Mouse (Mus musculus) neural tube, embryonic 13.5 days (tissue): Measurements from ENCODE around the gene Rxfp4. TPM values are rescaled to one million over a fixed set of nuclear protein-coding genes. Genes with fewer than 3 reads are reported as not detected.

Source experiments
- ATAC-seq: fragments of 200-750 bp; cut with Nextera tagmentation; 2 replicates; pipeline ENCODE4 v1.8.0; 2017; ENCODE audit warnings: low read depth, mild to moderate bottlenecking, moderate TSS enrichment, moderate library complexity
- H3K27ac ChIP-seq: fragments of 300-500 bp; sonication (generic); replicated peaks from 2 replicates; pipeline ENCODE4 v1.5.1; 2015; ENCODE audit warnings: moderate library complexity, mild to moderate bottlenecking, inconsistent platforms
- H3K27me3 ChIP-seq: fragments of 300-500 bp; sonication (generic); 2 replicates; pipeline ENCODE4 v1.6.1; 2015; ENCODE audit warnings: mild to moderate bottlenecking, inconsistent platforms
- H3K36me3 ChIP-seq: fragments of 300-500 bp; sonication (generic); 2 replicates; pipeline ENCODE4 v1.6.1; 2015; ENCODE audit warnings: mild to moderate bottlenecking, inconsistent platforms
- H3K4me1 ChIP-seq: fragments of 300-500 bp; sonication (generic); replicated peaks from 2 replicates; pipeline ENCODE4 v1.6.1; 2015; ENCODE audit warnings: inconsistent platforms
- H3K4me2 ChIP-seq: fragments of 300-500 bp; sonication (generic); 2 replicates; pipeline ENCODE4 v1.6.1; 2015; ENCODE audit warnings: inconsistent platforms, mild to moderate bottlenecking, moderate library complexity
- H3K4me3 ChIP-seq: fragments of 300-500 bp; sonication (generic); 2 replicates; pipeline ENCODE4 v1.5.1; 2015; ENCODE audit warnings: mild to moderate bottlenecking, inconsistent platforms
- H3K9ac ChIP-seq: fragments of 300-500 bp; sonication (generic); 2 replicates; pipeline ENCODE4 v1.6.1; 2015; ENCODE audit warnings: moderate library complexity, mild to moderate bottlenecking, inconsistent platforms
- H3K9me3 ChIP-seq: fragments of 300-500 bp; sonication (generic); 2 replicates; pipeline ENCODE4 v1.6.1; 2016; ENCODE audit warnings: inconsistent platforms
- WGBS: fragments of 180-500 bp; shearing (Covaris S2); methylation state at CpG from one replicate; pipeline ENCODE4 v1.1.7; 2015; 5-methylcytosine and 5-hydroxymethylcytosine counted together
- polyA plus RNA-seq: library from polyadenylated mRNA; unstranded; fragments of >200 nt; fragmentation: Nextera tagmentation; extraction: Ambion mirVana; gene quantifications from 2 replicates; pipeline ENCODE4 v1.2.1, GENCODE M21; 2015

The Rxfp4 gene
- polyA plus RNA-seq, 1 experiment from 2014 or later, result not detected

DNA sequence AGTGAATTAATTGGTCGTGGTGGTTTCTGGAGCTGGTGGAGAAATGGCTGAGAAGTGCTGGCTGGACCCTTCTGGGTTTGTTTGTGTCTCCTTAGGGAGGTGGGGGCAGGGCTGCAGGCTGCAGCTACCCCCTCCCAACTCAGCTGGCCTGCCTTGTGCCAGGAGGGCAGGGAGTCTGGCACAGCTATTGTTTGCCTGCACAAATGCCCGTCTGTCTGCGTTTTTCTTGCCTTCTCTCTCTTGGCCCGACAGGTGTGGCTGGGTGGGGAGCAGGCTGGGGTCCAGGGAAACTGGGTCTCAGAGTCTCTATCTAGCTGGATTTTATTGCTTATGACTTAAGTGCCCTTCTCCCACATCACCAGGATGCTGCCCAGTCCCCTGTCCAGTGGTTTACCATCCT lies 28.6 kb downstream of the Rxfp4 start:
- no peaks in the 10 kb centered on the region for H3K27me3 ChIP-seq
- 3% methylated on average over 4 of the region's 4 CpGs for WGBS
- H3K27ac ChIP-seq, result peak overlapping the region; percentile 97
- ATAC-seq, result peak; percentile 41
- H3K4me2 ChIP-seq, result peak overlapping the region; percentile 90
- peak overlapping the region; percentile 89 for H3K4me3 ChIP-seq
- H3K9ac ChIP-seq, result peak overlapping the region; percentile 98
- no peaks in the 10 kb centered on the region for H3K9me3 ChIP-seq
- H3K4me1 ChIP-seq, result peaks cover 71% of the 10 kb centered on the region
- H3K36me3 ChIP-seq, result peaks cover 25% of the 10 kb centered on the region

DNA sequence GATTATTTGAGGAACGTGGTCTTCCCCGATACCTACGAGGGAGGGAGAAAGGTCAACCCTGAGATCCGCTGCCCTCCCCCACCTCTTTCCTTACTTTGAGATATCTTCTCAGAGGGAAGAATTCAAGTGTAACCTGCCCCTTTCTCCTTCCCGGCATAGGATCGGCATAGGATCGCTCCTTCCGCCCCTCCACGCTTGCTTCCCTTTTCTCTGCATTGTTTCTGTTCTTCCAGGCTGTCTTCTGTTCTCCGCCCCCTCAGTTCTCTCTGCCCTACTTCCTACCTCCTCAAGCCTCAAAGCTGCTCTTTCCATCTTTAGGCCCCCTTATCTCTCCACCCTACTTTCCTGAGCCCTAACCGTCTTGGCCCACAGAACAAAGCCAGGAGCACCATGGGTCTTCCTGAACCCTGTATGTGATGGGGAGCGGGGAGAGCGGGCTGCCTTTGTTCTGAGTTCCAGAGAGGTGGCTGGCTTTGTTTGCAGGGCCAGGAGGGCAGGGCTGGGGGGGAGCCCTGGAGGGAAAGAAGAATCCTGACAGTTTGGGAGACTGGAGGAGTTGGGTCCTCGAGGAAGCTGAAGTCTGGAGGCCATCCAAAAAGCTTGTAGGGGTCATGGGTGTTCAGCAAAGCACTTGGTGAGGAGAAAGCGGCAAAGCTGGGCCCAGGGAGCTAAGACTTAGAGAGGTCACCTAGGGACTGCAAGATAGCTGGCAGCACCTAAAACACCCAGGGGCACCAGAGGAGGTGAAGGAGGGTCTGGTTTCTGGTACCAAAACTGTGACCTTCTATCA lies 29.4 kb downstream of the Rxfp4 start:
- Histone ChIP-seq H3K36me3 (peaks cover 17% of the 10 kb centered on the region), H3K27me3 (no peaks in the 10 kb centered on the region), H3K27ac (peak overlapping the region; percentile 97), H3K4me2 (peak overlapping the region; percentile 90), H3K4me1 (peaks cover 63% of the 10 kb centered on the region), H3K4me3 (peak overlapping the region; percentile 89), H3K9me3 (no peaks in the 10 kb centered on the region), H3K9ac (peak overlapping the region; percentile 98)
- 0 out of 2 replicates have a peak, but pooled peaks have one; percentile 1 for ATAC-seq
- 1% methylated on average over 15 of the region's 15 CpGs for WGBS

DNA sequence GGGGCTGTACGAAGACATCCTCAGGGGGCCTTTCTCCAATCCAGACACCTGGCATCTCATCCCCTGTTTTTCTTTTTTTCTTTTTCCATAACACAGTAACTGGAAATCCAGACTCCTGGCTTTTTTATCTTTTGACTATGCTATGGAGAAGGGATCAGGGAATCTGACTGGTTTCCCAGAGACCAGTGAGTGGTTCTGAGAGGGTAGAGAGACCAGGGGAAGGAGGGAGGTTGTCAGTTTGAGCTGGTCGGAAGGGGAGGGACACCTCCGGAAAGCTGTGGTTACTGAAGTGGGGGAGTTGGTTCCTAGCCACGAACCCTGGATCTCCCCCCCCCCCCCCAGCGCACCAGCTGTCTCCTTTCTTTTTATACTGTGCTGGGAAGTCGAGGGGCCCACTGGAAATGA lies 30.0 kb downstream of the Rxfp4 start:
- peaks cover 58% of the 10 kb centered on the region for H3K4me1 ChIP-seq
- 0% methylated on average over 6 of the region's 6 CpGs for WGBS
- peak overlapping the region; percentile 90 for H3K4me2 ChIP-seq
- no peaks in the 10 kb centered on the region for H3K9me3 ChIP-seq
- H3K9ac ChIP-seq, result peak overlapping the region; percentile 98
- H3K4me3 ChIP-seq, result peak overlapping the region; percentile 89
- H3K36me3 ChIP-seq, result peaks cover 13% of the 10 kb centered on the region
- H3K27ac ChIP-seq, result peak overlapping the region; percentile 97
- 0 out of 2 replicates have a peak, but pooled peaks have one; percentile 29 for ATAC-seq
- no peaks in the 10 kb centered on the region for H3K27me3 ChIP-seq

DNA sequence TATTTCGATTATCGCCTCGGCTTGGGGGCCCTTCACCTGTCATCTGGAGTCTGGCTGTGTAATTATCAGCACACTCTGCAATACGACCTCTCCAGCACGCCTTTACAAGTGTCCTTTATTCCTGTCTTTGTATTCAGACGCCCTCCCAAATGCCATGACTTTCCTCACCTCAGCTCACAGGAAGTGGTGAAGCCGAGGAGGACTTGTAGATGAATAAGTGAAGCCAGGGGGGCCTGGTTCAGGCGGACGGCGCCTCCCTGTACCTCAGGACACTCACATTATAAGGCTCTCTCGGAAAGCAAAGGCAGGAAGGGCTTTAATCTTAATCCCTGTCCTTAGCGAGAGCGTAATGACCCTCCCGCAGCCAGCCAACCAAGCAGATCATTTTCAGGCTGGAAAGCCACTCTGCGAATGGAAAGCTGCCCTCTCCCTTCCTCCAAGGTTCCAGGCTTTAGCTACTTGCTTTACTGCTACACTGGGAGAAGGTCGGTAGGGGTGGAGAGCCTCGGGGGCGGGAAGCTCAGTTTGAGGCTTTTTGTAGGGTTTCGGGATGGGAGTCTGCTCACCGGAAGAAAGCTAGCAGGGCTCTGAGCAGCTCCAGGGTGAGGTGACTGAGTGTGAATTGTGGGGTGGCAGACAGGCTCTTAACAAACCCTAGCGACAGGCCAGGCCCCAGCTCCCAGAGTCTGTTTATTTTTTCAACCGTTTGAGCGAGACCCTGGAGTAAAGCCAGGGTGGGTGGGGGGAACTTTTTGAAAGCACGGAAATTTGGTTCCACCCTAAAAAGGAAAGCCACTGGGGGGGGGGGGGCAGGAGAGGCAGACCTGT lies 30.6 kb downstream of the Rxfp4 start:
- no peaks in the 10 kb centered on the region for H3K9me3 ChIP-seq
- H3K36me3 ChIP-seq, result peaks cover 13% of the 10 kb centered on the region
- ATAC-seq, result peak; percentile 13; the same call in 1 of the 2 replicates
- 0% methylated on average over 24 of the region's 24 CpGs for WGBS
- peak overlapping the region; percentile 98 for H3K9ac ChIP-seq
- H3K27me3 ChIP-seq, result no peaks in the 10 kb centered on the region
- H3K4me3 ChIP-seq, result peak overlapping the region; percentile 89
- peaks cover 52% of the 10 kb centered on the region for H3K4me1 ChIP-seq
- H3K27ac ChIP-seq, result peak overlapping the region; percentile 97
- H3K4me2 ChIP-seq, result peak overlapping the region; percentile 90

DNA sequence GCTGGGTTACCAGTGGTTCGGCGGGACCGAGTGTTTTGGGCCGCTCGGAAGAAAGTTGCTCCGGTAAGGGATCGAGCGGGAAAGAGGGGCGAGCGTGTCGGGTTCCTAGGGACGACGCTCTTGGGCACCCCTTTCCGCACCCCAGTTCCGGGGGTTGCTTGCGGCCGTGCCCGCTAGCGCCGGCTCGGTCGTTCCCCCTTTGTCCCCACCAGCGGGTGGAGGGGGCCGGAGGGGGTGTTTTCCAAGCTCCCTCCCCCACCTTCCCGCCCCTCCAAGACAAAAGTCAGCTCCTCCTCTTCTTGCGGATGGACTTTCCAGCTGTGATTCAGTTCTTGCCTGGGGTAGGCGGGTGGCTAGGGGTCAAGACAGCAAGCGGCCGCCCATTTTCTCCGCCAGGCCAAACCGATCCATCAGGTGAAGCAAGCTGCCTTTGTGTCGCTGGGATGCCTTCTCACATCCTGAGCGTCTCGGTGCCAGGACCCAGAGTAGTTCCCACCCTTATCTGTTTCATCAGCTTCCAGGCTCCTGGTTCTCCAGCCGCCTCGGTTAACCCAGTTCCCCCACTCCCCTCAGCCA lies 31.3 kb downstream of the Rxfp4 start:
- peaks cover 49% of the 10 kb centered on the region for H3K4me1 ChIP-seq
- H3K27me3 ChIP-seq, result no peaks in the 10 kb centered on the region
- peak overlapping the region; percentile 89 for H3K4me3 ChIP-seq
- peak; percentile 33 for ATAC-seq
- peak overlapping the region; percentile 90 for H3K4me2 ChIP-seq
- H3K9me3 ChIP-seq, result no peaks in the 10 kb centered on the region
- H3K36me3 ChIP-seq, result peaks cover 12% of the 10 kb centered on the region
- WGBS, result under 1% methylated on average over 36 of the region's 36 CpGs
- peak overlapping the region; percentile 97 for H3K27ac ChIP-seq
- peak overlapping the region; percentile 98 for H3K9ac ChIP-seq

DNA sequence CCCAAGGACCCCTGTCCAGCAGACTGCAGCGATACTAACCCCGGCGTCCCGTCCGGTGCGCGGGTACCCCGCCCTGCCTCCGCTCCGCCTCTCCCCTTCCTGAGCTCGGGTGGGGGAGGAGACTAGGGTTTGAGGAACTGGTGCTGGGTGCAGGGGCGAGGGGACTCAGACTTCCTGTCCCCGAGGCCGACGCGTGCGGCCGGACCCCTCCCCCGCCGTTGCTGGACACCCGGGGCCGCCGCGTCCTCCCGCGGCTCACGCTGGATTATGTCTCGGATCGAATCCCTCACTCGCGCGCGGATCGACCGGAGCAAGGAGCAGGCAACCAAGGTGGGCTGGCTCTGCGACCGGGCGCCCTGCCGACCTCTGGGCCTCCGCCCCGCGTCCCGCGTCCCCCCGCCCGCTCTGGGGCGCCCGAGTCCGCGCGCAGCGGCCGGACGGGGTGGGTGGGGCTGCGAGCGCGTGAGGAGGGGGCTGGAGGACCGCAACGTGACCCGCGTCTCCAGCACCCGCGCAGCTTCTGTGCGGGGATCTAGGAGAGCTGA lies 31.9 kb downstream of the Rxfp4 start:
- Histone ChIP-seq H3K4me1 (peaks cover 49% of the 10 kb centered on the region), H3K4me3 (peak overlapping the region; percentile 89), H3K9me3 (no peaks in the 10 kb centered on the region), H3K27me3 (no peaks in the 10 kb centered on the region), H3K9ac (peak overlapping the region; percentile 98), H3K4me2 (peak overlapping the region; percentile 90), H3K27ac (peak overlapping the region; percentile 97), H3K36me3 (peaks cover 6% of the 10 kb centered on the region)
- 1% methylated on average over 47 of the region's 64 CpGs for WGBS
- ATAC-seq, result peak; percentile 49

DNA sequence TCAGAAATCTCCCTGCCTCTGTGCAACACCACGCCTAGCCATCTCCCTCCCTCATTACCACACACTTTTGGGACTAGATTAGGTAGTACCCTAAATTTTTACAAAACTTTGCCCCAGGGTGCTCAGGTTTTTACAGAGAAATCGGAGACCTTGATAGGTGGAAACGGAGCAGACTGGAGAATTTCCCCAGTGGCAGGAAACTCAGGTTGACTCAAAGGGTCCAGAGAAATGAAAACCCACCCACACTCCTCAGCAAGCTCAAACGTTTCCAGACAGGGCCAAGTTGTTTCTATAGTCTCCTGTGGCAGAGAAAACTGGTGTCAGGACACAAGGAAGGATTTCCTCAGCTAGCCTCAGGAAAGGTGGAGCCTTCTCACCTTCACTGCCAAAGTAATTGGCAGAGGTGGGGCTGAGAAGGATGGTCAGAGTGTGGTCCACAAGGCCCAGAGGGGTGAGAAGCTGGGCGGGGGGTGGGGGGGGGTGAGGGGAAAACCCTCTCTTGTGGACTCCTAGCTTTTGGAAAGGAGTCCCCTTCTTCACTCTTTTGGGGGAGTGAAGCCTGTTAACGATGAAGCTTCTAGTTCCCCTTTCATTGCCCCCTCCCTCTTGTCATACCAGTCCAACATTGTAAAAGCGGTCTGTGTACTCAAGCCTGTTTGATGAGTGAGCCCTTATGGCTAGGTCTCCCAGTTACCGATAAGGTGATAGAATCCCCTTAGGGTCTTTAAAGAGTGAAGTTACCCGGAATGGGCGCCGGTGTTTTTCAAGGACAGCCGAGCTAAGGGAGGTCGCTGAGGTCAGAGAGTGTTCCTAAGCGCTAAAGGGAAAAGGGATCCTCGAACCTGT lies 32.6 kb downstream of the Rxfp4 start:
- peak; percentile 3; the same call in 1 of the 2 replicates for ATAC-seq
- Histone ChIP-seq H3K27ac (peak overlapping the region; percentile 97), H3K4me3 (peak overlapping the region; percentile 89), H3K27me3 (no peaks in the 10 kb centered on the region), H3K9me3 (no peaks in the 10 kb centered on the region), H3K4me2 (peak overlapping the region; percentile 90), H3K9ac (peak overlapping the region; percentile 98), H3K4me1 (peaks cover 49% of the 10 kb centered on the region), H3K36me3 (no peaks in the 10 kb centered on the region)
- 14% methylated on average over 15 of the region's 15 CpGs for WGBS

DNA sequence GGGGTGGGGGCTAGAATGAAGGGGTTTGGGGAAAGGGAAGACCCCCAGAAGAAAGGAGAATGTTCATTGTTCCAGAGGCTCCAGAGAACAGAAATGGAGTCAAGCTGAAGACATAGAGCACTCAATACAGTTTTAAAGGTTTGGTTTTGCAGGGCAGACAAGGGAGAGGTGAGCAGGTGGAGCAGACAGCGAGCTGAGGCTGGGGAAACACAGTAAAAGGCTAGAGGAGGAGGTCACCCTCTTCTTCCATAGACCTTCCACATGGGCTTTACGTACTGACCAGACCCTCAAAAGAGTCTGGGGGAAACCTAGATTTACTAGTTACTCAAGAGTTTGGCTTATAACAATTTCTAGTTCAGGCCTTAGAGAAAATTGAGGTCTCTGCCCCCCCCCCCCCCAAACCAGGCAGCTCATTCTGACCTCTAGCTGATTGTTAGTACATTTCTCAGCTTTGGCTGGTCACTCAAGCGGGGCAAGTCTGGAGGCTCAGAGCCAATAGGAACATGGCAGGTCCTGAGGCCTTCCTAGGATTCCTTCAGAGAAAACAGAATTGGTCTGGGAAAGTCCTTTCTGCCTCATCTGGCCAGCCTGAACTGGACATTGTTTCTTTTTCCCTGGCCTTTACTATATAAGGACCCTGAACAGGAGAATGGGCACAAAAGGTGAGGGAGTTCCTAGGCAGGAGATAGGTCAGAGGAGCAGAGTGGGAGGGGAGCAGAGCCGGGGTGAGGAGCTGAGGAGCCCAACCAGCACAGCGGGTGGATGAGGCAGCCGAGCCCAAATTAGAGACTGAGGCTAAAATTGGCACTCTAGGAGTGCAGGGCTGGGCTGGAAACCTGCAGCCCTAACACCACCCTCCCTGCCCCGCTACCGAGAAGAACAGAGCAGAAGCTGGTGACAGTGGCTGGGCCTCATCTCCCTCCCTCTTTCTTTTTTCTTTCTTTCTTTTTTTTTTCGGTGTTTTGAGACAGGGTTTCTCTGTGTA lies 33.5 kb downstream of the Rxfp4 start:
- no peak overlapping the region for H3K9ac ChIP-seq
- H3K4me2 ChIP-seq, result no peak overlapping the region
- peak overlapping the region; percentile 1; the same call in 1 of the 2 replicates for H3K4me3 ChIP-seq
- no peak overlapping the region for H3K27ac ChIP-seq
- ATAC-seq, result no peak
- no peaks in the 10 kb centered on the region for H3K36me3 ChIP-seq
- no peaks in the 10 kb centered on the region for H3K27me3 ChIP-seq
- peaks cover 43% of the 10 kb centered on the region for H3K4me1 ChIP-seq
- H3K9me3 ChIP-seq, result no peaks in the 10 kb centered on the region
- 45% methylated on average over 9 of the region's 9 CpGs for WGBS

GRCm38 (mm10) chr3:88618074-88618871 lies 34.7 kb downstream of the Rxfp4 start:
- H3K9me3 ChIP-seq, result no peaks in the 10 kb centered on the region
- no peak overlapping the region for H3K4me2 ChIP-seq
- no peak overlapping the region for H3K9ac ChIP-seq
- no peak overlapping the region for H3K27ac ChIP-seq
- H3K27me3 ChIP-seq, result no peaks in the 10 kb centered on the region
- no peak overlapping the region for H3K4me3 ChIP-seq
- 72% methylated on average over 8 of the region's 8 CpGs for WGBS
- H3K36me3 ChIP-seq, result no peaks in the 10 kb centered on the region
- ATAC-seq, result no peak
- H3K4me1 ChIP-seq, result peaks cover 33% of the 10 kb centered on the region
